ENCODE assay signal across 1 mouse cellular context in the genomic region with DNA sequence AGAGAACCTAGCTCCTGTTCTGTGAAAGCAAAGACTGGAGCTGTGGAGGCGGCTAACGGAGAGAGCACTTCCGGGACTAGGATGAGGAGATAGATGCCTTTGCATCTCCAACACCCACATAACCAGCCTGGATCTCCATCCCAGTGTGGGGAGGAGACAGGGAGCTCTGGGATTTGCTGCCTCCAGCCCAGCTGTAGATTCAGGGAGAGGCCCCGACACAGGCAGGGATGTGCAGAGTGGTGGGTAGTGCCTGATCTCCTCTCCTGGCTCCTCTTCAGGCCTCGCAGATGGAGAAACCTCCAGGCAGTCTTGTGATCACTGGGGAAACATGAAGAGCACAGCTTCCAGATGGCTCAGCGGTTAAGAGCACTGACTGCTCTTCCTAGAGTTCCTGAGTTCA.
TF ChIP-seq lines count a peak whose summit lies in the region.

No protein-coding gene starts in this region.

TF ChIP-seq in MEL, 35 proteins besides CTCF, POLR2A, EP300 and RAD21 (continued from another document):
- TF ChIP-seq JUND (IDR thresholded peaks at IDR 0.05; ENCODE audit: low read depth, low read length) (no peak), CHD2 (IDR thresholded peaks at IDR 0.05; ENCODE audit: low read length) (no peak), POLR2AphosphoS5 (IDR thresholded peaks at IDR 0.05; ENCODE audit: borderline replicate concordance, low read depth, low read length) (no peak), NRF1 (IDR thresholded peaks at IDR 0.05; ENCODE audit: insufficient read depth, low read depth, low read length, poor library complexity, severe bottlenecking) (no peak), MXI1 (IDR thresholded peaks at IDR 0.05; ENCODE audit: low read depth, low read length) (no peak), KAT2A (conservative IDR thresholded peaks at IDR 0.05; ENCODE audit: low read depth, low read length) (no peak), ZC3H11A (IDR thresholded peaks at IDR 0.05; ENCODE audit: low read depth, low read length) (no peak), ZMIZ1 (IDR thresholded peaks at IDR 0.05; ENCODE audit: low read depth, low read length) (no peak), ETS1 (IDR thresholded peaks at IDR 0.05; ENCODE audit: low read depth, low read length) (no peak)
